Mouse (Mus musculus) urinary bladder, postnatal 4 days (tissue): ENCODE results near the gene Gmppb.

Experiments used
- DNase-seq, 2 experiments: peaks; one replicate each; pipeline ENCODE4 v3.0.0; 2021 to 2022; ENCODE audit warnings: low spot score in 2 of 2

Gene Gmppb

GRCm38 (mm10) chr9:108051184-108051930 lies 2.3 kb downstream of the Gmppb start:
- no peak for DNase-seq

GRCm38 (mm10) chr9:108051931-108052220 lies 2.8 kb downstream of the Gmppb start:
- DNase-seq, result no peak

- DNase-seq, result no peak
Measured at GRCm38 (mm10) chr9:108052411-108052810, 3.4 kb downstream of the Gmppb start.

- peak; percentile 94 to 96 for DNase-seq
Measured at GRCm38 (mm10) chr9:108052885-108053664, 4.0 kb downstream of the Gmppb start, which contains the start of gene Amigo3. Gene Amigo3, plus strand, starts transcription at chr9:108053159.

- no peak for DNase-seq
Measured at GRCm38 (mm10) chr9:108053665-108054225, 4.7 kb downstream of the Gmppb start.

DNA sequence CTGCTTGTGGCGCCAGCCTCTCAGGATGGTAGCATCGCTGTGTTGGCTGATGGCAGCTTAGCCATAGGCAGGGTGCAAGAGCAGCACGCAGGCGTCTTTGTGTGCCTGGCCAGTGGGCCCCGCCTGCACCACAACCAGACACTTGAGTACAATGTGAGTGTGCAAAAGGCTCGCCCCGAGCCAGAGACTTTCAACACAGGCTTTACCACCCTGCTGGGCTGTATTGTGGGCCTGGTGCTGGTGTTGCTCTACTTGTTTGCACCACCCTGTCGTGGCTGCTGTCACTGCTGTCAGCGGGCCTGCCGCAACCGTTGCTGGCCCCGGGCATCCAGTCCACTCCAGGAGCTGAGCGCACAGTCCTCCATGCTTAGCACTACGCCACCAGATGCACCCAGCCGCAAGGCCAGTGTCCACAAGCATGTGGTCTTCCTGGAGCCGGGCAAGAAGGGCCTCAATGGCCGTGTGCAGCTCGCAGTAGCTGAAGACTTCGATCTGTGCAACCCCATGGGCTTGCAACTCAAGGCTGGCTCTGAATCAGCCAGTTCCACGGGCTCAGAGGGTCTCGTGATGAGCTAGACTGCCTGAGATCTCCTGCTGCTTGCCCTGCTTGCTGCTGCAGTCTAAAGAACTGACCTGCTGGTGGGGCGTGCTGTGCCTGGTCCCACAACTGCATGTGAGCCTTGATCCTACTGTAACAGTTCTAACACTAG lies 5.4 kb downstream of the Gmppb start:
- DNase-seq, result no peak

DNA sequence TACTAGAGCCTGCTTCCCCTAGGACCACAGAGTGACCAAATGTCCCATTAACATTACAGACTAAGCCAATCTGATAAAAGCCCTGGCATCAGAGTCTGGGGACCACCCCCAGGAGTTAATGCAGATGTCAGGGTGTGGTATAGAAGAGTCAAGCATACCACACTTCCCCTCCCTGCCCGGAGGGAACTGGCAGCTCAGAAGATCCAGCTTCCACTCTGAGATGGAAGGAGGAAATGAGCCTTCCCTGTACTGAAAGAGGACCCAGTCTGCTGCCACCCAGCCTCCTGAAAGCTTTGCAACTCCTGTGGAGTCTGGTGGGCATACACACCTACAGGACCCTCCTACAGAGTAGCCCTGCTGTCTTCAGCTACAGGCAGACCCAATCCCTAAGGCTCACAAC lies 6.0 kb downstream of the Gmppb start:
- no peak for DNase-seq

DNA sequence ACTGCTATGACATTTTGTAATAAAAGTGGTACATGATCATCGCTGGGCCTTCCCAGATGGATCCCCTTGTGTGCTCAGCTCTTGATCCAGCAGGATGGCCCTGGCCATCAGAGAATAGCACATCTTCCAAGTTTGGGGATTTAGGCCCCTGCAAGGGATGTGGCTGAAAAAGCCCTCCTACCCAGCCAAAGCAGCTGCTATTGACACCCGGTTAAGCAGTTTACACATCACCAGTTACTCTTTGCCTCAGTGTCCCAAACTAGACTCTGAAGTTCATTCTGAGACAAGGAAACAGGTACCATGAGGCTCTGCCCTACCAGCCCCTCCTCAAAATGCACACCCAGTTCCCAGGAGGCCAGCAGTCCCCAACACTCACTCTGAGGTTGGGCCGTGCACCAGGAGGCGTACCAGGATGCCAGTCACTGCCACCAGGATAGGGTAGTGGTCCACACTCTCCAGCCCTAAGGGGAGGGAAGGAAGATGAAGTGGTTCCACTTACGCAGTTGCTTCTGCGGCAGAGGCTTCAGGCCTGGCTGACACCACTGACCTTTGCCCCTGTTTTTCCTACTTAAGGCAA lies 6.7 kb downstream of the Gmppb start:
- DNase-seq, result no peak

GRCm38 (mm10) chr9:108056361-108057261 lies 7.6 kb downstream of the Gmppb start:
- no peak for DNase-seq

DNA sequence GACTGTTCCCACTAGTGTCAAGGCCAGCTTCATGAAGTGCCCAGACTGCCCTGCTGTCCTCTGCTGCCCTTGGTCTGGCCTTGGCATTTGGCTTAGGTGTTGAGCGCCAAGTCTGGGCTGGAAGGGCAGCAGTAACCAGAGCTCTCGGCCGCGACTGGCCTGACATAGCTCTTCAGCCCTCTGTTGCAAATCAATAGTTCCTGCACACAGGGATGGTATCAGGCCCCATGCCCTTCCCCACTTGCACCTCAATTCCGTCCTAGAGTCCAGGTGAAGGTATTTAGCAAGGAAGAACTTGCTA lies 8.2 kb downstream of the Gmppb start:
- DNase-seq, result no peak

DNA sequence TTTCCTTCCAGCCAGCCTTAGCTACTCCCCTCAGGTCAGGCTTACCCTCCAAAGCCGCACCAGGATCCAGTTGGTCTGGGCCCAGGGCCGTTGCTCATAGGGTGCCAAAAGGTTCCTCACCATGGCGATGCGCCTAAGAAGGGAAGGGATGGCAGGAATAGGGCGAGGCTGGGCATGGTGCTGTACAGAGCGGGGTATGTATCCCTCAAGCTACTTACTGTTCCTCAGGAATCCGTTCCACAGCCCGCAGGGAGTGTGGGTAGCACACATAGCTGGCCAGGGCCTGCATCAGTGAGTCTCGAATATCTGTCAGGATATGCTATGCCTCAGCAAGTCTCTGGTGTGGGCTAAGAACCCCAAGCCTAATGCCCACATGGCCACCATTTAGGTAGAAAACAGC lies 9.2 kb downstream of the Gmppb start:
- no peak for DNase-seq

- no peak for DNase-seq
Measured at GRCm38 (mm10) chr9:108062142-108062541, 13.1 kb downstream of the Gmppb start.

DNA sequence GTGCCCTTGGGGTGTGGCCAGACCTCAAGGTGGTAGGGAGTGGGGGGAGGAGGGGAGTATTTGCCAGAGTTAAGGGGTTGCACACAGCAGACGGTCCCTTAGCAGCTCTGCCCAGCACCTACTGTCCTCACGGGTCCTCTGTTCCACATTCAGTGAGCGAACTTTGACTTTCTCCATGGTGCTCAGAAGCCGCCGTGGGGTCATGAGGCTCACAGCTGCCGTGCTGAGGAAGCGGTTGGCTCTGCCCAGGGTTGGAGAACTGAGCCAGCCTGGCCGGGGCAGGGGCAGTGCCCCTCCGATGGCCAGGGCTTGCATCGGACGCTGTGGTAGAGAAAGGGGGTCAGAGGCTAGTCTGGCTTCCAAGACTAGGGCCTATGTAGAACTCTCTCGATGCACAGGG lies 14.3 kb downstream of the Gmppb start:
- DNase-seq, result no peak

GRCm38 (mm10) chr9:108065491-108066011 lies 16.5 kb downstream of the Gmppb start:
- DNase-seq, result no peak

GRCm38 (mm10) chr9:108067199-108067598 lies 18.2 kb downstream of the Gmppb start:
- DNase-seq, result no peak

- peak; percentile 60 to 85 for DNase-seq
Measured at GRCm38 (mm10) chr9:108067900-108068299, 18.9 kb downstream of the Gmppb start.

GRCm38 (mm10) chr9:108069007-108069406 lies 20.0 kb downstream of the Gmppb start:
- DNase-seq, result no peak

- DNase-seq, result no peak
Measured at GRCm38 (mm10) chr9:108069529-108069928, 20.5 kb downstream of the Gmppb start.

DNA sequence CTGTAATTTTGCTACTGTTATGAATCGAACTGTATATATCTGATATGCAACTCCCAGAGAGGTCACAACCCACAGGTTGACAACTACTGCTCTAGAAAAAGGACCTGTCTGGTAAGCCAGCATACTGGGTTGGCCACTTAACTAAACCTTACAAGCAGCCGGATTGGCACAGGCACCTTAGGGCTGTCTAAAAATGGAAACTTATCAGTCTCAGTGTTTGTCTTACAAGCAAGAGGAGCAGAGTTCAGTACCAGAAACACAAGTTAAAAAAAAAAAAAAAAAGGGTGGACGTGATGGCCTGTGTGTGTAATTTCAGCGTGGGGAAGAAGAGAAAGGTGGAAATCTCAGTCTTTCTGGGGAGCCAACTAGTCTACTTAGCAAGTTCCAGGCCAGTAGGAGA lies 22.8 kb downstream of the Gmppb start:
- no peak for DNase-seq

DNA sequence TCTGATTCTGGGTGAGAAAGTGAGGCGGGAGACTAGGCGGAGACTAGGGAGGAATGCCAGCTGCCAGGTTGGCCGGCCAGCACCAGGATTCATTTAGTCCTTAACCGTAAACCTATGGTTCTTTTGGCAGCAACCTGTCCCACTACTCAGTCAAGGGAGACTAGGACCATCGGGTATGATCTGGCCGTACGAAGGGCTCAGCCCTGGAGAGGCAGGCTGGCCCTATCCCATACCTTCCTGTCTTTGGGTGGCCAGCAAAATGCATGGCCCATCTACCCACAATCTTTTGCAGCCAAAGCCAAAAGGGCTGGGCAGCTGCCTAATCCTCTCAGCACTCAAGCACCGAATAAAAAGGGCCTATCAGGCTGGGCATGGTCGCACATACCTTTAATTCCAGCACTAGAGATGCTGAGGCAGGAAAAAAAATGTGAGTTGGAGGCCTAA lies 23.5 kb downstream of the Gmppb start:
- no peak for DNase-seq
